Mouse (Mus musculus) megakaryocyte-erythroid progenitor cell, adult 5 weeks (primary cell): ENCODE measurements around the gene Zfr2. TPM values are rescaled to one million over a fixed set of nuclear protein-coding genes. Genes with fewer than 3 reads are reported as not detected.

Experiments used
- polyA plus RNA-seq: library from polyadenylated mRNA; stranded (reverse); fragments of >175 nt; gene quantifications from 2 replicates; pipeline ENCODE4 v1.2.3, GENCODE M21; 2012

Zfr2 gene
- 0.35 and 0.63 TPM in 2 replicates for polyA plus RNA-seq

GRCm38 (mm10) chr10:81232580-81233225, at the start of gene Zfr2:
Gene Zfr2 (plus strand): TSS chr10:81233155.

GRCm38 (mm10) chr10:81183805-81184204, 49.1 kb upstream of the Zfr2 start, which contains the start of gene 4930442H23Rik:
Gene 4930442H23Rik (minus strand): TSS chr10:81183849.

GRCm38 (mm10) chr10:81201807-81202758, 30.9 kb upstream of the Zfr2 start, which contains the start of gene Nmrk2:
Gene Nmrk2 (minus strand): TSS chr10:81202051.

GRCm38 (mm10) chr10:81230438-81231332, 2.3 kb upstream of the Zfr2 start, which contains the start of gene Atcay:
Gene Atcay (minus strand): TSS chr10:81230833.

GRCm38 (mm10) chr10:81252424-81253419, 19.8 kb downstream of the Zfr2 start, which contains the start of gene Matk:
Gene Matk (plus strand): TSS chr10:81252935.

GRCm38 (mm10) chr10:81266211-81267105, 33.5 kb downstream of the Zfr2 start, which contains the start of the genes Mrpl54 and Apba3:
Gene Mrpl54 (minus strand): TSS chr10:81266934.
Gene Apba3 (plus strand): TSS chr10:81266960.

GRCm38 (mm10) chr10:81291511-81292104, 58.7 kb downstream of the Zfr2 start, which contains the start of gene Tjp3:
Gene Tjp3 (minus strand): TSS chr10:81291581.

GRCm38 (mm10) chr10:81292554-81293333, 59.8 kb downstream of the Zfr2 start, which contains the start of gene Pip5k1c:
Gene Pip5k1c (plus strand): TSS chr10:81292963.

Other genes starting within 250 kb of the Zfr2 start
- 0.65 and 0.67 TPM in 2 replicates for gene Gng7, start 218.2 kb upstream of the Zfr2 start, polyA plus RNA-seq
- 0.02 TPM in 1 of 2 replicates, not detected in the other for gene Diras1, start 207.5 kb upstream of the Zfr2 start, polyA plus RNA-seq
- gene Slc39a3, start 195.7 kb upstream of the Zfr2 start, polyA plus RNA-seq, result 8.5 and 9.1 TPM in 2 replicates
- 180 and 187 TPM in 2 replicates for gene Sgta, start 173.0 kb upstream of the Zfr2 start, polyA plus RNA-seq
- 82.5 and 89.0 TPM in 2 replicates for gene Thop1, start 163.1 kb upstream of the Zfr2 start, polyA plus RNA-seq
- gene Creb3l3, start 134.3 kb upstream of the Zfr2 start, polyA plus RNA-seq, result 0.54 and 0.71 TPM in 2 replicates
- 414 and 429 TPM in 2 replicates for gene Map2k2, start 127.2 kb upstream of the Zfr2 start, polyA plus RNA-seq
- 140 and 145 TPM in 2 replicates for gene Zbtb7a, start 97.9 kb upstream of the Zfr2 start, polyA plus RNA-seq
- gene Pias4, start 65.2 kb upstream of the Zfr2 start, polyA plus RNA-seq, result 42.4 and 50.2 TPM in 2 replicates
- gene Eef2, start 56.5 kb upstream of the Zfr2 start, polyA plus RNA-seq, result 2,457 and 2,760 TPM in 2 replicates
- gene Dapk3, start 50.1 kb upstream of the Zfr2 start, polyA plus RNA-seq, result 87.1 and 87.3 TPM in 2 replicates
- not detected in 2 replicates for gene 4930442H23Rik, start 49.3 kb upstream of the Zfr2 start, polyA plus RNA-seq
- gene Nmrk2, start 31.1 kb upstream of the Zfr2 start, polyA plus RNA-seq, result not detected in 2 replicates
- 0.06 TPM in 1 of 2 replicates, not detected in the other for gene Atcay, start 2.3 kb upstream of the Zfr2 start, polyA plus RNA-seq
- 66.6 and 73.6 TPM in 2 replicates for gene Matk, start 19.8 kb downstream of the Zfr2 start, polyA plus RNA-seq
- 478 and 479 TPM in 2 replicates for gene Mrpl54, start 33.8 kb downstream of the Zfr2 start, polyA plus RNA-seq
- 99.2 and 99.9 TPM in 2 replicates for gene Apba3, start 33.8 kb downstream of the Zfr2 start, polyA plus RNA-seq
- 15.6 and 16.5 TPM in 2 replicates for gene Tjp3, start 58.4 kb downstream of the Zfr2 start, polyA plus RNA-seq
- gene Pip5k1c, start 59.8 kb downstream of the Zfr2 start, polyA plus RNA-seq, result 317 and 331 TPM in 2 replicates
- 96.8 and 123 TPM in 2 replicates for gene Cactin, start 87.9 kb downstream of the Zfr2 start, polyA plus RNA-seq
- gene Tbxa2r, start 95.6 kb downstream of the Zfr2 start, polyA plus RNA-seq, result 3.6 and 5.2 TPM in 2 replicates
- gene Gipc3, start 110.1 kb downstream of the Zfr2 start, polyA plus RNA-seq, result 0.32 and 0.93 TPM in 2 replicates
- gene Hmg20b, start 117.3 kb downstream of the Zfr2 start, polyA plus RNA-seq, result 274 and 308 TPM in 2 replicates
- 60.6 and 65.0 TPM in 2 replicates for gene Mfsd12, start 124.3 kb downstream of the Zfr2 start, polyA plus RNA-seq
- gene 4930404N11Rik, start 132.7 kb downstream of the Zfr2 start, polyA plus RNA-seq, result 2.8 and 5.0 TPM in 2 replicates
- gene Fzr1, start 145.4 kb downstream of the Zfr2 start, polyA plus RNA-seq, result 55.8 and 61.0 TPM in 2 replicates
- 169 and 171 TPM in 2 replicates for gene Dohh, start 151.3 kb downstream of the Zfr2 start, polyA plus RNA-seq
- gene Gm48551, start 151.3 kb downstream of the Zfr2 start, polyA plus RNA-seq, result 0.64 and 1.3 TPM in 2 replicates
- gene Gm48552, start 155.8 kb downstream of the Zfr2 start, polyA plus RNA-seq, result 6.5 and 12.0 TPM in 2 replicates
- 9.7 and 10.1 TPM in 2 replicates for gene Smim24, start 159.9 kb downstream of the Zfr2 start, polyA plus RNA-seq
- 223 and 238 TPM in 2 replicates for gene Nfic, start 222.5 kb downstream of the Zfr2 start, polyA plus RNA-seq
- gene Celf5, start 249.6 kb downstream of the Zfr2 start, polyA plus RNA-seq, result 0.11 and 0.35 TPM in 2 replicates